Mouse (Mus musculus): ENCODE measurements around the gene Cd320. TPM values are rescaled to one million over a fixed set of nuclear protein-coding genes. Genes with fewer than 3 reads are reported as not detected.

Gene Cd320
- polyA plus RNA-seq, 1 experiment from 2014 or later = 22.0 TPM

Small RNAs within 50 kb of the gene (microRNA-seq; reads per million reads assigned to microRNA genes)
- gene Gm27740 = not detected

Other genes starting within 250 kb of the Cd320 start
- gene Zfp414, start 214.0 kb upstream of the Cd320 start, polyA plus RNA-seq (2015; fragmentation: Nextera tagmentation; extraction: Ambion mirVana) = 22.2 and 24.2 TPM in 2 replicates
- 0.63 and 0.76 TPM in 2 replicates for gene Pram1, start 205.0 kb upstream of the Cd320 start, polyA plus RNA-seq (2015; fragmentation: Nextera tagmentation; extraction: Ambion mirVana)
- 160 and 237 TPM in 2 replicates for gene Hnrnpm, start 156.2 kb upstream of the Cd320 start, polyA plus RNA-seq (2015; fragmentation: Nextera tagmentation; extraction: Ambion mirVana)
- gene March2, start 124.4 kb upstream of the Cd320 start, polyA plus RNA-seq (2015; fragmentation: Nextera tagmentation; extraction: Ambion mirVana) = 214 and 231 TPM in 2 replicates
- gene Rab11b, start 82.6 kb upstream of the Cd320 start, polyA plus RNA-seq (2015; fragmentation: Nextera tagmentation; extraction: Ambion mirVana) = 117 and 123 TPM in 2 replicates
- 18.9 and 20.2 TPM in 2 replicates for gene Angptl4, start 61.3 kb upstream of the Cd320 start, polyA plus RNA-seq (2015; fragmentation: Nextera tagmentation; extraction: Ambion mirVana)
- gene Kank3, start 32.6 kb upstream of the Cd320 start, polyA plus RNA-seq (2015; fragmentation: Nextera tagmentation; extraction: Ambion mirVana) = 8.1 and 8.9 TPM in 2 replicates
- 614 and 696 TPM in 2 replicates for gene Rps28, start 18.5 kb upstream of the Cd320 start, polyA plus RNA-seq (2015; fragmentation: Nextera tagmentation; extraction: Ambion mirVana)
- 250 and 284 TPM in 2 replicates for gene Ndufa7, start 18.5 kb upstream of the Cd320 start, polyA plus RNA-seq (2015; fragmentation: Nextera tagmentation; extraction: Ambion mirVana)
- not detected in 2 replicates for gene Gm7029, start 30.7 kb downstream of the Cd320 start, polyA plus RNA-seq (2015; fragmentation: Nextera tagmentation; extraction: Ambion mirVana)
- 6.9 and 7.6 TPM in 2 replicates for gene Kifc1, start 47.6 kb downstream of the Cd320 start, polyA plus RNA-seq (2015; fragmentation: Nextera tagmentation; extraction: Ambion mirVana)
- gene Platr17, start 62.0 kb downstream of the Cd320 start, polyA plus RNA-seq (2015; fragmentation: Nextera tagmentation; extraction: Ambion mirVana) = 0.60 and 0.91 TPM in 2 replicates
- gene Daxx, start 66.3 kb downstream of the Cd320 start, polyA plus RNA-seq (2015; fragmentation: Nextera tagmentation; extraction: Ambion mirVana) = 25.5 and 27.6 TPM in 2 replicates
- gene Tapbp, start 72.8 kb downstream of the Cd320 start, polyA plus RNA-seq (2015; fragmentation: Nextera tagmentation; extraction: Ambion mirVana) = 27.6 and 30.5 TPM in 2 replicates
- 10.1 and 10.7 TPM in 2 replicates for gene Zbtb22, start 72.8 kb downstream of the Cd320 start, polyA plus RNA-seq (2015; fragmentation: Nextera tagmentation; extraction: Ambion mirVana)
- gene Rgl2, start 86.5 kb downstream of the Cd320 start, polyA plus RNA-seq (2015; fragmentation: Nextera tagmentation; extraction: Ambion mirVana) = 7.1 and 7.4 TPM in 2 replicates
- gene Pfdn6, start 97.3 kb downstream of the Cd320 start, polyA plus RNA-seq (2015; fragmentation: Nextera tagmentation; extraction: Ambion mirVana) = 153 and 157 TPM in 2 replicates
- 30.1 and 34.9 TPM in 2 replicates for gene Wdr46, start 97.6 kb downstream of the Cd320 start, polyA plus RNA-seq (2015; fragmentation: Nextera tagmentation; extraction: Ambion mirVana)
- gene B3galt4, start 108.4 kb downstream of the Cd320 start, polyA plus RNA-seq (2015; fragmentation: Nextera tagmentation; extraction: Ambion mirVana) = 2.3 and 2.5 TPM in 2 replicates
- gene Vps52, start 112.7 kb downstream of the Cd320 start, polyA plus RNA-seq (2015; fragmentation: Nextera tagmentation; extraction: Ambion mirVana) = 27.7 and 30.1 TPM in 2 replicates
- gene Rps18, start 112.9 kb downstream of the Cd320 start, polyA plus RNA-seq (2015; fragmentation: Nextera tagmentation; extraction: Ambion mirVana) = 1,343 and 1,499 TPM in 2 replicates
- 80.9 and 88.3 TPM in 2 replicates for gene H2-K1, start 157.3 kb downstream of the Cd320 start, polyA plus RNA-seq (2015; fragmentation: Nextera tagmentation; extraction: Ambion mirVana)
- 5.2 and 5.4 TPM in 2 replicates for gene Ring1, start 181.6 kb downstream of the Cd320 start, polyA plus RNA-seq (2015; fragmentation: Nextera tagmentation; extraction: Ambion mirVana)
- 25.2 and 25.7 TPM in 2 replicates for gene H2-Ke6, start 185.0 kb downstream of the Cd320 start, polyA plus RNA-seq (2015; fragmentation: Nextera tagmentation; extraction: Ambion mirVana)
- gene Slc39a7, start 188.6 kb downstream of the Cd320 start, polyA plus RNA-seq (2015; fragmentation: Nextera tagmentation; extraction: Ambion mirVana) = 71.7 and 76.7 TPM in 2 replicates
- 18.2 and 18.6 TPM in 2 replicates for gene Rxrb, start 188.7 kb downstream of the Cd320 start, polyA plus RNA-seq (2015; fragmentation: Nextera tagmentation; extraction: Ambion mirVana)
- gene Col11a2, start 196.3 kb downstream of the Cd320 start, polyA plus RNA-seq (2015; fragmentation: Nextera tagmentation; extraction: Ambion mirVana) = 0.32 and 0.54 TPM in 2 replicates
- 0.39 and 0.41 TPM in 2 replicates for gene H2-Oa, start 249.2 kb downstream of the Cd320 start, polyA plus RNA-seq (2015; fragmentation: Nextera tagmentation; extraction: Ambion mirVana)

Measured in liver, embryonic 13.5 days (tissue).